Mouse (Mus musculus) forebrain, embryonic 16.5 days (tissue): ENCODE measurements around the gene Ptpn11. TPM values are rescaled to one million over a fixed set of nuclear protein-coding genes. Genes with fewer than 3 reads are reported as not detected.

Source experiments
- ATAC-seq: fragments of 200-750 bp; cut with Nextera tagmentation; 2 replicates; pipeline ENCODE4 v1.8.0; 2017; ENCODE audit warnings: mild to moderate bottlenecking, moderate library complexity
- H3K27ac ChIP-seq: fragments of 300-500 bp; sonication (generic); 2 replicates; pipeline ENCODE4 v1.5.1; 2014; ENCODE audit warnings: low read length, control low read depth
- H3K27me3 ChIP-seq: fragments of 300-500 bp; sonication (generic); replicated peaks from 2 replicates; pipeline ENCODE4 v1.6.1; 2014; ENCODE audit warnings: low read length; ENCODE audit not compliant: control insufficient read depth, insufficient read depth
- H3K36me3 ChIP-seq: fragments of 300-500 bp; sonication (generic); 2 replicates; pipeline ENCODE4 v1.6.1; 2014; ENCODE audit not compliant: control insufficient read depth, insufficient read depth
- H3K4me1 ChIP-seq: fragments of 300-500 bp; sonication (generic); replicated peaks from 2 replicates; pipeline ENCODE4 v1.6.1; 2014; ENCODE audit warnings: low read length; ENCODE audit not compliant: control insufficient read depth, insufficient read depth
- H3K4me2 ChIP-seq: fragments of 300-500 bp; sonication (generic); 2 replicates; pipeline ENCODE4 v1.6.1; 2014; ENCODE audit warnings: mild to moderate bottlenecking, low read length, control low read depth
- H3K4me3 ChIP-seq: fragments of 300-500 bp; sonication (generic); replicated peaks from 2 replicates; pipeline ENCODE4 v1.5.1; 2014; ENCODE audit warnings: mild to moderate bottlenecking, low read length, control low read depth
- H3K9ac ChIP-seq: fragments of 300-500 bp; sonication (generic); replicated peaks from 2 replicates; pipeline ENCODE4 v1.6.1; 2014; ENCODE audit warnings: low read depth, low read length, control low read depth
- H3K9me3 ChIP-seq: fragments of 300-500 bp; sonication (generic); 2 replicates; pipeline ENCODE4 v1.6.1; 2016; ENCODE audit warnings: low read length; ENCODE audit not compliant: control insufficient read depth
- WGBS: fragments of 180-500 bp; shearing (Covaris S2); extraction: QIAGEN DNeasy Blood & Tissue Kit; methylation state at CpG from one replicate; pipeline ENCODE4 v1.1.7; 2014; 5-methylcytosine and 5-hydroxymethylcytosine counted together
- polyA plus RNA-seq: library from polyadenylated mRNA; unstranded; fragments of >200 nt; fragmentation: Nextera tagmentation; extraction: Ambion mirVana; gene quantifications from 2 replicates; pipeline ENCODE4 v1.2.1, GENCODE M21; 2015

The Ptpn11 gene
- polyA plus RNA-seq, 1 experiment from 2014 or later: 22.5 TPM

DNA sequence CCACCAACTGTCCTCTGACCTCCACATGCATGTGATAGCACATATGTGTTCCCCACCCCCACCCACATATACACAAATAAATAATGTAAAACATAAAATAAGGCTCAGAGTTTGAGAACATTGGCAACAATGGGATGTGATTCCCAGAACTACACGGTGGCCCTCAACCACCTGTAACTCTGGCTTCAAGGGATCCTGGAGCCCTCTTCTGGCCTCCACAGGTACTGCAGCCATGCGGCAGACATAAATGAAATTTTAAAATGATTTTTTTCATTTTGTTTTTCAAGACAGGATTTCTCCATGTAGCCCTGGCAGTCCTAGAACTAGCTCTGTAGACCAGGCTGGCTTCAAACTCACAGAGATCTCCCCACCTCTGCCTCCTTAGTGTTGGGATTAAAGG is 65.1 kb downstream of the Ptpn11 start:
- no peak overlapping the region for H3K4me3 ChIP-seq
- no peaks in the 10 kb centered on the region for H3K36me3 ChIP-seq
- 72% methylated on average over 2 of the region's 2 CpGs for WGBS
- H3K4me2 ChIP-seq: no peak overlapping the region
- peak overlapping the region; percentile 39 for H3K27ac ChIP-seq
- no peak for ATAC-seq
- peaks cover 11% of the 10 kb centered on the region for H3K4me1 ChIP-seq
- no peak overlapping the region for H3K9ac ChIP-seq
- H3K27me3 ChIP-seq: no peaks in the 10 kb centered on the region
- no peaks in the 10 kb centered on the region for H3K9me3 ChIP-seq

DNA sequence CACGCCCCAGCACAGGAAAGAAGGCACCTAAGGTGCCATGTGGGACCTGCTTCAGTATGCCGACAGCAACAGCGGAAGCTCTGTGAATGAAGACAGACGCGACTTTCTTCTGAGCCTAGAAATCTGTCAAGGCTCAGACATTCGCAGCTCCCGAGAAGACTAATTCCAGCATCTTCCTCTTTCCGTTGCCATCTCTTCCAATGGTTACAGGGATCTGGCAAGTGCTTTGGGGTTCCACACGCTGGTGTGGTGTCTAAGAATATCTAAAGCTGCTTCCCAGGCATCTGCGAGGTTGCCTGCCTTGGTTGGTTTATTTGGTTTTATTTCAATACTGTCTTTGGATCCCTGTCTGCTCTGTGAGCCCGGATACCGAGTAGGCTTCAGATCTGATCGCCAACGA is 65.6 kb downstream of the Ptpn11 start:
- no peak for ATAC-seq
- no peaks in the 10 kb centered on the region for H3K9me3 ChIP-seq
- H3K9ac ChIP-seq: no peak overlapping the region
- WGBS: 86% methylated on average over 14 of the region's 14 CpGs
- H3K4me3 ChIP-seq: no peak overlapping the region
- no peaks in the 10 kb centered on the region for H3K27me3 ChIP-seq
- H3K4me1 ChIP-seq: peaks cover 11% of the 10 kb centered on the region
- H3K4me2 ChIP-seq: no peak overlapping the region
- H3K36me3 ChIP-seq: no peaks in the 10 kb centered on the region
- peak overlapping the region; percentile 60 for H3K27ac ChIP-seq

DNA sequence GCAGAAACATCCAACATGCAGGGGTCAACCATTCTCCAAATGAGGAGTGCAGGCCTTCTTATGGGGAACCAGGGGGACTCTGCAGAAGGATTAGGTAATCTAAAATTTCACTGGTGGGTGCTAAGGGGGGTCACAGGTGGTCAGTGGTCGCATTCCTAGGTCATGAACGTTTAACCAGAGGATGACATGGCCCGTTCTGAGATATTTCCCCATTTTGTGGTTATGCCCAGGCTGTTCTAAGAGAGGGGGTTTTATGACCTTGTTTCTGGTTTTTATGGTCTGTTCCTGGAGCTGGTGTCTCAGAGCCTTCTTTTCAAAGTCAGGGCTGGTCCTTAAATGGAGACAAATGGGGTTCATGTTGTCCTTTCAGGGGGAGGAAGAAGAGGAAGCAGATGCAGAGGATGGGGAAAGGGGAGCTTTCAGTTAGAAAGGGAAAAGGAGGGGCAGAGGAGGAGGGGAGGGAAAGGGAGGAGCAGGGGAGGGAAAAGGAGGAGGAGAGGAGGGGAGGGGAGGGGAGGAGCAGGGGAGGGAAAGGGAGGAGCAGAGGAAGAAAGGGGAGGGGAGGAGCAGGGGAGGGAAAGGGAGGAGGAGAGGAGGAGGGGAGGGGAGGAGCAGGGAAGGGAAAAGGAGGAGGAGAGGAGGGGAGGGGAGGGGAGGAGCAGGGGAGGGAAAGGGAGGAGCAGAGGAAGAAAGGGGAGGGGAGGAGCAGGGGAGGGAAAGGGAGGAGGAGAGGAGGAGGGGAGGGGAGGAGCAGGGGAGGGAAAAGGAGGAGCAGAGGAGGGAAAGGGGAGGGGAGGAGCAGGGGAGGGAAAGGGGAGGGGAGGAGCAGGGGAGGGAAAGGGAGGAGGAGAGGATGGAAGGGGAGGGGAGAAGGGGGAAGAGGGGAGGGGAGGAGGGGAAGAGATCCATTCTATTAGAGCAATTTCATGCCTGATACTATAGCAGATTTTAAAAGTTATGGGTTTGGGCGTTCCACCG is 66.7 kb downstream of the Ptpn11 start:
- no peak overlapping the region for H3K9ac ChIP-seq
- H3K27me3 ChIP-seq: no peaks in the 10 kb centered on the region
- WGBS: 86% methylated on average over 5 of the region's 5 CpGs
- H3K4me1 ChIP-seq: peaks cover 16% of the 10 kb centered on the region
- H3K4me3 ChIP-seq: no peak overlapping the region
- H3K4me2 ChIP-seq: no peak overlapping the region
- ATAC-seq: no peak
- no peaks in the 10 kb centered on the region for H3K9me3 ChIP-seq
- no peak overlapping the region for H3K27ac ChIP-seq
- no peaks in the 10 kb centered on the region for H3K36me3 ChIP-seq

DNA sequence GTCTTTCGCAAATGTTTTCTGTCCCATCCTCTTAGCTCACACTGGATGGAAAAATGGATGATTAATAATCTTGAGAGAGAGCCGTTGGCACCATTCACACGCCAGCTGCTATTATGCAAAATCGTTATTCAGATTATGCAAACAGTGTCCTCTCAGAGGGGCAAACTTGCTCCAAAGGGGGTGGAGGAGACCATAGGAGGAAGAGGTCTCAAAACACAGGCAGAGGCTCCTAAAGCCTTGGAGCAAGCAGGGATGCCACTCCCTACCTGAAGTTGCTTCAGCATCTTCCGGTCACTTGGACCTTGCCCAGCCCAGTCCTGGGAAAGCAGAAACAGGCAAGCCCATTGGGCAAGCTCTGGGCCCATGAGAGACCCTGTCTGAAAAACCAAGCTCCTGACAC is 67.8 kb downstream of the Ptpn11 start:
- ATAC-seq: no peak

DNA sequence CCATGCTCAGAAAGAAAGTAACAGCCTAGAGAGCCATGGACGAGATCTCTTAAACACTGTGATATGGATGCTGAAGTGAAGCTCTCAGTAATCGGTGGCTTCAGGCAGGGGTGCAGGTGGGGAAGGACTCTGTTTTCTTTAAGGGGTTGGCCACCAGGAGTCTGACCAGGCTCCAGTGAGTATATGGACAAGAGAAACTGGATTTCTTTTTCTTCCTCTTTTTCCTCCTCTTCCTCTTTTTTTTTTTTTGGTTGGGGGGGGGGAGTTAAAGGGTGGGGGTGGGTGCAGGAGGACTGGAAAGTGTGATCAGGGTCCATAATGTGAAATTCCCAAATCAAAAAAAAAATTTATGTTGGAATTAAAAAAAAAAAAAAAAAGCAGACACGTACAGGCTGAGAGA is 68.6 kb downstream of the Ptpn11 start:
- WGBS: 80% methylated on average over 3 of the region's 3 CpGs
- H3K4me3 ChIP-seq: no peak overlapping the region
- H3K27ac ChIP-seq: no peak overlapping the region

More for the DNA sequence above, 67.8 kb downstream of the Ptpn11 start:
- Histone ChIP-seq H3K9ac (no peak overlapping the region), H3K27me3 (no peaks in the 10 kb centered on the region), H3K4me3 (no peak overlapping the region), H3K4me2 (no peak overlapping the region), H3K36me3 (no peaks in the 10 kb centered on the region), H3K4me1 (peaks cover 24% of the 10 kb centered on the region), H3K27ac (no peak overlapping the region), H3K9me3 (no peaks in the 10 kb centered on the region)
- 38% methylated on average over 5 of the region's 5 CpGs for WGBS

DNA sequence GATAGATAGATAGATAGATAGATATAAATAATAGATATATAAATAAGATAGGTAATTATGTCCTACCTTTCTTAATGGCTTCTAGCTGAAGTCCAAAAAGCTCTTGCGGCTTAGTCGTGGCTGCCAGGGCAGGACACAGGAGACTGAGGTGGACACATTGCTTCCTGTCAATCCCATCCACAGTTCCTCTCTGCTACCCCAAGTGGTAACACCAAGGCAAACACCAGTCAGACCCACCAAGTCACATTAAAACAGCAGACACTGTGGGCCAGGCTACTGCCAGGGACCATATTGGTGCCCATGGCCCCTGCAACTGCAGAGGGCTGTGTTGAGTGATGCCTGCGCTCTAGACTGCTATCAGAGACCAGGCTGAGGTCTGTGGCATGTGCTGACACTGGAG is 69.2 kb downstream of the Ptpn11 start:
- H3K27ac ChIP-seq: no peak overlapping the region
- H3K27me3 ChIP-seq: no peaks in the 10 kb centered on the region
- 93% methylated on average over 3 of the region's 3 CpGs for WGBS
- no peak for ATAC-seq
- no peak overlapping the region for H3K4me3 ChIP-seq
- H3K36me3 ChIP-seq: no peaks in the 10 kb centered on the region
- no peak overlapping the region for H3K9ac ChIP-seq
- peaks cover 34% of the 10 kb centered on the region for H3K4me1 ChIP-seq
- H3K9me3 ChIP-seq: no peaks in the 10 kb centered on the region
- H3K4me2 ChIP-seq: no peak overlapping the region

More for the DNA sequence above, 68.6 kb downstream of the Ptpn11 start:
- Histone ChIP-seq H3K27me3 (no peaks in the 10 kb centered on the region), H3K9me3 (no peaks in the 10 kb centered on the region), H3K4me1 (peaks cover 31% of the 10 kb centered on the region), H3K36me3 (no peaks in the 10 kb centered on the region), H3K9ac (no peak overlapping the region), H3K4me2 (no peak overlapping the region)
- ATAC-seq: no peak

DNA sequence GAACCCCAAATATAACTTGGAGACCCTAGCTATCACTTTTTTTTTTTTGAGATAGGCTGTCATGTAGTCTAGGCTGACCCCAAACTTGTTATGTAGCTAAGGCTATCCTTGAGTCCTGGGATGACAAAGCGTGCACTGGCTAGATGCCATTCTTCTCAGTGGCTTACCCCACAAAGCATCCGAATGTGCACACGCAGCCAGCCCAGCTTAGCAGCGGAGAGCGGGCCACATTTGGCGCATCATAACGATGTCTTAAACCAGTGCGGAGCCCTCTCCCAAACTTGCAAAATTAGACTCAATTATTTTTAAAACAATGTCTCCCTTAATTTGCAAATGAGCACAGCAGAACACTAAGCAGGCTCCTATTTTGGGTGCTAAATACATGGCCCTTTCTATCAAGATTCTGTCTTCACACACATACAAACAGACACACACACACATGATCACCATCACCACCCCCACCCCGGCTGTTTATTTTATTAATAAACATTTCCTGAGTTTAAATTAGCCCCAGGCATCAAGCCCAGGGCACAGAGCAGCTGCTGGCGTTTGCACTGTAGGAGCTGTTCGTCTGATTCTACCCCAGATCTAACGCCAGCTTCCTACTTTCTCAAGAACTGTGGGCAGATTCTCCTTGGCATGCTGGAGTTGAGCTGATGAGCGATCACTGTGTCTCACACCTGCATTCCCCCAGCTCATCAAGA is 71.7 kb downstream of the Ptpn11 start:
- 0 out of 2 replicates have a peak, but pooled peaks have one; percentile 3 for ATAC-seq
- Histone ChIP-seq H3K27ac (peak overlapping the region; percentile 10), H3K36me3 (no peaks in the 10 kb centered on the region), H3K27me3 (no peaks in the 10 kb centered on the region), H3K9me3 (no peaks in the 10 kb centered on the region), H3K9ac (no peak overlapping the region), H3K4me1 (peaks cover 55% of the 10 kb centered on the region), H3K4me3 (no peak overlapping the region), H3K4me2 (no peak overlapping the region)
- WGBS: 42% methylated on average over 13 of the region's 13 CpGs

DNA sequence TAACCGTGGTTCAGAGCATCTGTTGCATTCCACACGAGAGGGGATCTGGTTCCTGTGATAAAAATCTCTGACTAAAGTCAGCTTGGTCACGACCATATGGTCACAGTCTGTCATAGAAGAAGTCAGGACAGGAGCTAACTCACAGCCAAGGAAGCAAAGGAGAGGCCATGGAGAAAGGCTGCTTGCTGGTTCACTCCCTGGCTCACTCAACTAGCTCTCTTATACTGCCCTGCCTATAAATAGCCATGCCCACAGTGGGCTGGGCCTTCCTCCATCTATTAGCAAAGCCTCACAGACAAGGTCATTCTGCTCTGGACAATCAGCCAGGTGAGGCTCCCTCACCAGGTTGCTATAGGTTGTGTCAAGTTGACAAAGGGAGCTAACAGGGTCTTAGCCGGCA is 72.9 kb downstream of the Ptpn11 start:
- Histone ChIP-seq H3K4me2 (no peak overlapping the region), H3K27me3 (no peaks in the 10 kb centered on the region), H3K27ac (no peak overlapping the region; the same call in 1 of the 2 replicates), H3K36me3 (no peaks in the 10 kb centered on the region), H3K9ac (no peak overlapping the region), H3K4me3 (no peak overlapping the region), H3K9me3 (no peaks in the 10 kb centered on the region), H3K4me1 (peaks cover 61% of the 10 kb centered on the region)
- no peak for ATAC-seq
- WGBS: 67% methylated on average over 4 of the region's 4 CpGs

DNA sequence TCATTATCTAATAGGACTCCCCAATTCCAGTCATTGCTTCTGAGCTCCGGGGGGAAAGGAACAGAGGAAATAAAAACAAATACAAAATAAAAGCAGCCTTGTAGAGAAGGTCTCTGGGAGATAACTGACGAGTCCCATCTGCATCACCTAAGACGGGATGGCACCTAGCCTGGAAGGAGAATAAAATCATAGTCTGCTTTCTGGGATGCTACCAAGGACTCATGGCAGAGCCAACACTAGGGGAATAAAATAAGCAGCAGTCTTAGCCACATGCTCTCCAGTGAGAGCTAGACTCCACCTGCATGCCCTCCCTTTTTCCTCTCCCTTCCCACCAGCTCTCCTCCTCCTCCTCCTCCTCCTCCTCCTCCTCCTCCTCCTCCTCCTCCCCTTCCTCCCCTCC is 74.3 kb downstream of the Ptpn11 start:
- peaks cover 60% of the 10 kb centered on the region for H3K4me1 ChIP-seq
- H3K27ac ChIP-seq: peak overlapping the region; percentile 93
- no peak overlapping the region for H3K4me2 ChIP-seq
- H3K4me3 ChIP-seq: no peak overlapping the region
- no peaks in the 10 kb centered on the region for H3K27me3 ChIP-seq
- WGBS: 36% methylated on average over 3 of the region's 3 CpGs
- ATAC-seq: no peak
- H3K9ac ChIP-seq: no peak overlapping the region
- H3K36me3 ChIP-seq: no peaks in the 10 kb centered on the region
- no peaks in the 10 kb centered on the region for H3K9me3 ChIP-seq
